Mouse (Mus musculus): ENCODE measurements at regions not wholly inside any gene's neighbourhood (a gene's known extent, or its start where the extent isn't known, plus 50 kb on each side); places are given as distances from the start of the nearest gene placed in this dataset.

DNA sequence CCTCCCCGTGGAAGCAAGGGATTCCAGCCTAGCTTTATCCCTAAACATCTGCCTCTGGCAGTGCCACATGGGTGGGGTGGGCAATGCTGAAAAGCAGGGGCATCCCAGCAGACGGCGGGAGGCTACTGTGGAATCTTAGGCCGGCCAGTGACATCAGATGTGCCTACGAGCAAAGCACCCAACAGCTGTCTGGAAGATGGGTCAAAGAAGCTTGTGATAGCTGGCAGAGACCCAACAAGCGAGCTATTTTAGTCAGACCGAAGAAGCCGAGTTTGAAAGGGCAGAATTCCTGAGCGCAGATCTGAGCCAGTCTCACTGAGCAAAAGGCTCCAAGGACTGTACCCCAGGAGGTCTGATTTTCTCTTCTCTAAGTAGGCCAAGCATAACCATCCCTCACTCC, 110.8 kb upstream of the Foxn2 start:
- TF ChIP-seq CTCF (IDR thresholded peaks at IDR 0.05; ENCODE audit: borderline replicate concordance, extremely low read depth, insufficient read depth, insufficient read length): no peak
- TF ChIP-seq POLR2A (IDR thresholded peaks at IDR 0.05; ENCODE audit: borderline replicate concordance, extremely low read depth, insufficient read depth, insufficient read length, poor library complexity, severe bottlenecking): no peak

GRCm38 (mm10) chr17:88330129-88330528, 110.4 kb upstream of the Foxn2 start:
- TF ChIP-seq CTCF (IDR thresholded peaks at IDR 0.05; ENCODE audit: borderline replicate concordance, extremely low read depth, insufficient read depth, insufficient read length) (peak; percentile 34; the same call in 1 of the 2 replicates), POLR2A (IDR thresholded peaks at IDR 0.05; ENCODE audit: borderline replicate concordance, extremely low read depth, insufficient read depth, insufficient read length, poor library complexity, severe bottlenecking) (no peak)
- no peak for DNase-seq (ENCODE audit: low read depth)

More for the DNA sequence above, 110.8 kb upstream of the Foxn2 start:
- DNase-seq (ENCODE audit: low read depth): peak; percentile 51

DNA sequence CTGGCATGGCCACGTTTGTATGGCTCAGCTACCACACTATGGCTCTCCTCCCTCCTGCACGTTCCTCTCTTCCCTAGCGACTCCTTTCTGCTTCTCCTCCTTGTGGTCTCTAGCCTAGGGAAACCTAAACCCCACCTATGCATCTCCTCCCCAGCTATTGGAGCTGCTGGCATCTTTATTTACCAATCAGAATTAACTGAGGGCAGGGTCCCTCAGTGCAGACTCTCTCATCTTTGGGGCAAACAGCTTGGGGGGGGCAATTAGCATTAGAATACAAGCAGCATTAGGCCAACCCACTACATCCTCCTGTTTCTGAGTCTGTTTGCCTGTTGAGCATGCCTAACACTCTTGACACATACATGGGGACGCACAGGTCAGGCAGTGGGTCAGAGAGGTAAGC, 106.7 kb upstream of the Foxn2 start:
- no peak for TF ChIP-seq POLR2A (IDR thresholded peaks at IDR 0.05; ENCODE audit: borderline replicate concordance, extremely low read depth, insufficient read depth, insufficient read length, poor library complexity, severe bottlenecking)
- no peak for TF ChIP-seq CTCF (IDR thresholded peaks at IDR 0.05; ENCODE audit: borderline replicate concordance, extremely low read depth, insufficient read depth, insufficient read length)
- no peak for DNase-seq (ENCODE audit: low read depth)

DNA sequence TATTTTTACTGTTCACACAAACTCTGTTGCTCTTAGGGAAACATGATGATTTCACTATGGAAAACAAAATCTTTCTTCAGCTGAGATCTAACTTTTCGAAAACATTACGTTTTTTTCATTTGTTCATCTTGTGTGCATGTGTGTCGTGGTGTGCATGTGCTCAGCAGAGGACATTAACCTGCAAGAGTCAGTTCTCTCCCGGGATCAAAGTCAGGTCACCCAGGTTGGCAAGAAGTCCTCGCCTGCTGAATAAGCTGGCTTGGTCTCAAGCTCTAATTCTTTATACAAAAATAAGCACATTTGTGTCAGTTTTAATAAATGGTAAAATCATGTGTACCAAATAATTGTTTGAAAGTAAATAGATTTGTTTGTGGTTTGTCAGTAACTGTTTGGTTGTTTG, 105.2 kb upstream of the Foxn2 start:
- TF ChIP-seq POLR2A (IDR thresholded peaks at IDR 0.05; ENCODE audit: borderline replicate concordance, extremely low read depth, insufficient read depth, insufficient read length, poor library complexity, severe bottlenecking) (no peak), CTCF (IDR thresholded peaks at IDR 0.05; ENCODE audit: borderline replicate concordance, extremely low read depth, insufficient read depth, insufficient read length) (no peak)
- DNase-seq (ENCODE audit: low read depth): no peak

DNA sequence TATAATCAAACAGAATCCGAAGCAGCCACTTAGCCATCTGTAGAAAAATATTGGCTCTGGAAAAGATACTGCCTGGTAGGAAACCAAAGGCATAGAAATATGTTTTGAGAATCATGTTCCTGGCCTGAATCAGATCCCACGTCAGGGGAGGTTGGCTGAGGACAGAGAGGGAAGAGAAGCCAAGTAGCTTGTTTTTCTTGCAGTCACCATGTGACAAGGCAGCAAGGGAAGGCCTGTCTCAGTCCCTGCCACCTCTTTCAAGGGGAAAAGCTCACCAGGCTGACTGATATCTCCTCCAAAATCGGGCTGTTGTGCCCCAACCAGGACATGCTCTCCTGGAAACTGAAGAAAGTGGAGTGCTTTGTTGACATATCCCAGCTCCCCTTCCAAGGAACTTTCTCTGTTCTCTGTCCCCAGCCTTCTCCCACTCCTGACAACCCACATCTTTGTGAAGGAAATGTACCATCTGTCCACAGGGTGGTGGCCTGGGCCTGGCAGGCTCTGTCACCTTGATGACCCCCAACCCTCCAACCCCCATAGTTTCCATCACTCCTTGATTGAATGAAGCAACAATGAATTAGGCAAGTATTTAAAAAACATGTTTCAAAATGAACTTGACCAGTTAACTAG, 104.3 kb upstream of the Foxn2 start:
- no peak for TF ChIP-seq CTCF (IDR thresholded peaks at IDR 0.05; ENCODE audit: borderline replicate concordance, extremely low read depth, insufficient read depth, insufficient read length)
- TF ChIP-seq POLR2A (IDR thresholded peaks at IDR 0.05; ENCODE audit: borderline replicate concordance, extremely low read depth, insufficient read depth, insufficient read length, poor library complexity, severe bottlenecking): no peak
- DNase-seq (ENCODE audit: low read depth): peak; percentile 63

GRCm38 (mm10) chr17:88337649-88338404, 102.7 kb upstream of the Foxn2 start:
- no peak for DNase-seq (ENCODE audit: low read depth)
- no peak for TF ChIP-seq POLR2A (IDR thresholded peaks at IDR 0.05; ENCODE audit: borderline replicate concordance, extremely low read depth, insufficient read depth, insufficient read length, poor library complexity, severe bottlenecking)
- TF ChIP-seq CTCF (IDR thresholded peaks at IDR 0.05; ENCODE audit: borderline replicate concordance, extremely low read depth, insufficient read depth, insufficient read length): no peak

- TF ChIP-seq CTCF (IDR thresholded peaks at IDR 0.05; ENCODE audit: borderline replicate concordance, extremely low read depth, insufficient read depth, insufficient read length): no peak
- no peak for TF ChIP-seq POLR2A (IDR thresholded peaks at IDR 0.05; ENCODE audit: borderline replicate concordance, extremely low read depth, insufficient read depth, insufficient read length, poor library complexity, severe bottlenecking)
- DNase-seq (ENCODE audit: low read depth): no peak
Measured at GRCm38 (mm10) chr17:88341141-88341540, 99.4 kb upstream of the Foxn2 start.

- TF ChIP-seq POLR2A (IDR thresholded peaks at IDR 0.05; ENCODE audit: borderline replicate concordance, extremely low read depth, insufficient read depth, insufficient read length, poor library complexity, severe bottlenecking) (no peak), CTCF (IDR thresholded peaks at IDR 0.05; ENCODE audit: borderline replicate concordance, extremely low read depth, insufficient read depth, insufficient read length) (no peak)
- DNase-seq (ENCODE audit: low read depth): no peak
Measured at GRCm38 (mm10) chr17:88341599-88341998, 98.9 kb upstream of the Foxn2 start.

- DNase-seq (ENCODE audit: low read depth): no peak
- TF ChIP-seq POLR2A (IDR thresholded peaks at IDR 0.05; ENCODE audit: borderline replicate concordance, extremely low read depth, insufficient read depth, insufficient read length, poor library complexity, severe bottlenecking) (no peak), CTCF (IDR thresholded peaks at IDR 0.05; ENCODE audit: borderline replicate concordance, extremely low read depth, insufficient read depth, insufficient read length) (no peak)
Measured at GRCm38 (mm10) chr17:88343091-88343783, 97.3 kb upstream of the Foxn2 start.

DNA sequence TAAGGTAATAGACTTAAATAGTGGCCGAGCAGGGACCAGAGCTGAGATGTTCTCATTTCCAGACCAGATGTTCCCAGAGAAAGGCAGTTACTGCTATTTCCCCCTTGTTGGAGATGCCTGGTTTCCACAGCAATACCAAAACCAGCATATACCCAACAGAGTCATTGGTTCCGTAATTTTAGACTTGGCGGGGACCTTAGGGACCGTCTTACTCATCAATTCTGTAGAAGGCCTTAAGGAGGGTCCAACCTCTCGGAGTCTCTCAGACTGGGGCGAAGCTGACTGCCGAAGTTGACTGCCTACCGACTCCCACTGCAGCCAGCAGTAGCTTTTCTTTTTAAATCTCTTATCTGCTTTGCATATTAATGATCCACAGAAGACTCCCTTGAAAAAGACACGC, 95.1 kb upstream of the Foxn2 start:
- TF ChIP-seq POLR2A (IDR thresholded peaks at IDR 0.05; ENCODE audit: borderline replicate concordance, extremely low read depth, insufficient read depth, insufficient read length, poor library complexity, severe bottlenecking) (no peak), CTCF (IDR thresholded peaks at IDR 0.05; ENCODE audit: borderline replicate concordance, extremely low read depth, insufficient read depth, insufficient read length) (no peak)
- no peak for DNase-seq (ENCODE audit: low read depth)

GRCm38 (mm10) chr17:88346896-88347295, 93.6 kb upstream of the Foxn2 start:
- no peak for TF ChIP-seq POLR2A (IDR thresholded peaks at IDR 0.05; ENCODE audit: borderline replicate concordance, extremely low read depth, insufficient read depth, insufficient read length, poor library complexity, severe bottlenecking)
- no peak for TF ChIP-seq CTCF (IDR thresholded peaks at IDR 0.05; ENCODE audit: borderline replicate concordance, extremely low read depth, insufficient read depth, insufficient read length)
- DNase-seq (ENCODE audit: low read depth): no peak
